Mouse (Mus musculus): Measurements from ENCODE around the gene Kctd12.

GRCm38 (mm10) chr14:102962019-102962418 is 20.4 kb downstream of the Kctd12 start:
- TF ChIP-seq CTCF (IDR thresholded peaks at IDR 0.05) = no peak
- TF ChIP-seq EP300 (IDR thresholded peaks at IDR 0.05) = no peak
